Mouse (Mus musculus) CH12.LX (cell line): ENCODE measurements around the gene Il18.

Source experiments
- BHLHE40 ChIP-seq: IDR thresholded peaks from 2 replicates; pipeline ENCODE4 v1.6.1; 2011; ENCODE audit warnings: mild to moderate bottlenecking, low read depth, low read length, improper control_type of control experiment
- CHD2 ChIP-seq: IDR thresholded peaks from 2 replicates; pipeline ENCODE4 v1.6.1; 2011; ENCODE audit warnings: low read length, improper control_type of control experiment
- CTCF ChIP-seq, 2 experiments: IDR thresholded peaks in 1 of 2; conservative IDR thresholded peaks in 1 of 2; 2 replicates each; pipeline ENCODE4 v1.5.1; 2011 to 2012; ENCODE audit warnings: low read depth in 2 of 2, low read length in 2 of 2, improper control_type of control experiment in 1 of 2, inconsistent platforms in 1 of 2, mild to moderate bottlenecking in 1 of 2, moderate library complexity in 1 of 2
- EP300 ChIP-seq: IDR thresholded peaks from 2 replicates; pipeline ENCODE4 v1.6.1; 2011; ENCODE audit warnings: low read length, improper control_type of control experiment
- ETS1 ChIP-seq: conservative IDR thresholded peaks from 2 replicates; pipeline ENCODE4 v1.6.1; 2012; ENCODE audit warnings: low read depth, mild to moderate bottlenecking, inconsistent platforms, low read length, improper control_type of control experiment, moderate library complexity
- POLR2A ChIP-seq: IDR thresholded peaks from 2 replicates; pipeline ENCODE4 v1.6.1; 2011; ENCODE audit warnings: low read depth, mild to moderate bottlenecking, improper control_type of control experiment, low read length
- POLR2AphosphoS2 ChIP-seq: IDR thresholded peaks from 2 replicates; pipeline ENCODE4 v1.6.1; 2011; ENCODE audit warnings: low read depth, low read length, improper control_type of control experiment
- TBP ChIP-seq: conservative IDR thresholded peaks from 2 replicates; pipeline ENCODE4 v1.6.1; 2011; ENCODE audit warnings: low read depth, low read length, improper control_type of control experiment
- TCF12 ChIP-seq: IDR thresholded peaks from 2 replicates; pipeline ENCODE4 v1.6.1; 2014; ENCODE audit warnings: low read depth, mild to moderate bottlenecking, inconsistent platforms, low read length, improper control_type of control experiment
- USF1 ChIP-seq: IDR thresholded peaks from 2 replicates; pipeline ENCODE4 v1.6.1; 2014; ENCODE audit warnings: low read depth, mild to moderate bottlenecking, inconsistent platforms, low read length, improper control_type of control experiment
- ZC3H11A ChIP-seq: IDR thresholded peaks from 2 replicates; pipeline ENCODE4 v1.6.1; 2012; ENCODE audit warnings: low read depth, mild to moderate bottlenecking, inconsistent platforms, low read length, improper control_type of control experiment
- ZMIZ1 ChIP-seq: IDR thresholded peaks from 2 replicates; pipeline ENCODE4 v1.6.1; 2012; ENCODE audit warnings: low read depth, mild to moderate bottlenecking, inconsistent platforms, low read length, improper control_type of control experiment

DNA sequence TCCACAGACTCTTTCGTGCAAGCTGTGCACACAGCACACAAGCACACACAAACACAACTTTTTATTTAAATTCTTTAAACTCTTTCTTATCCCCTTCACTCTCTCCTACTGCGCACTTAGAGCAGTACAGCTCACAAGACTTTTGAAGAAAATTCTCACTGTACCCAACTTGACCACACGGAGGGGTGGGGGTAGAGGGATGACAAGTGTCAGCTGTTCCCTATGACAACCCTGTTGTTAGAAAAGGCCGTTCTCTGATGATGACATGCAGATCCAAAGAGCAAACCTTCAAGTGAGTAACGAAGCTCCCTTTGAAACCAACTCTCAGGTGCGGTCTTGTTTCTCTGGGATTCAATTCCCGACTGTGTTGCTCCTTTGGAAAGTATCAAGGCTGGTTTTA lies 26.8 kb upstream of the Il18 start:
- TF ChIP-seq CTCF (conservative IDR thresholded peaks at IDR 0.05 in 1 of 2, IDR thresholded peaks at IDR 0.05 in 1 of 2; ENCODE audit: low read depth in 2 of 2, low read length in 2 of 2): no peak
- no peak for TF ChIP-seq TCF12
- TF ChIP-seq POLR2A: no peak
- no peak for TF ChIP-seq CHD2
- no peak for TF ChIP-seq TBP
- TF ChIP-seq ETS1: no peak
- TF ChIP-seq ZC3H11A: no peak
- TF ChIP-seq USF1: no peak
- no peak for TF ChIP-seq ZMIZ1
- 0 out of 2 replicates have a peak, but pooled peaks have one; percentile 10 for TF ChIP-seq POLR2AphosphoS2
- TF ChIP-seq EP300: no peak
- peak; percentile 43; the same call in 1 of the 2 replicates for TF ChIP-seq BHLHE40
